Mouse (Mus musculus) adrenal gland, postnatal 25 days (tissue): ENCODE results near the gene Dnajc8. TPM values are rescaled to one million over a fixed set of nuclear protein-coding genes. Genes with fewer than 3 reads are reported as not detected.
"Not testable (repeated sequence)": the region's sequence is repeated elsewhere in the genome, so short reads cannot be mapped to it uniquely, and the experiment has no call there.

Experiments used
- DNase-seq: peaks from one replicate; pipeline ENCODE4 v3.0.0; 2021; ENCODE audit warnings: mixed read lengths
- total RNA-seq: library from RNA; stranded (reverse); gene quantifications from 2 replicates; pipeline ENCODE4 v1.2.3, GENCODE M21; 2021

The Dnajc8 gene
- total RNA-seq, 1 experiment from 2014 or later, result 119 TPM

DNA sequence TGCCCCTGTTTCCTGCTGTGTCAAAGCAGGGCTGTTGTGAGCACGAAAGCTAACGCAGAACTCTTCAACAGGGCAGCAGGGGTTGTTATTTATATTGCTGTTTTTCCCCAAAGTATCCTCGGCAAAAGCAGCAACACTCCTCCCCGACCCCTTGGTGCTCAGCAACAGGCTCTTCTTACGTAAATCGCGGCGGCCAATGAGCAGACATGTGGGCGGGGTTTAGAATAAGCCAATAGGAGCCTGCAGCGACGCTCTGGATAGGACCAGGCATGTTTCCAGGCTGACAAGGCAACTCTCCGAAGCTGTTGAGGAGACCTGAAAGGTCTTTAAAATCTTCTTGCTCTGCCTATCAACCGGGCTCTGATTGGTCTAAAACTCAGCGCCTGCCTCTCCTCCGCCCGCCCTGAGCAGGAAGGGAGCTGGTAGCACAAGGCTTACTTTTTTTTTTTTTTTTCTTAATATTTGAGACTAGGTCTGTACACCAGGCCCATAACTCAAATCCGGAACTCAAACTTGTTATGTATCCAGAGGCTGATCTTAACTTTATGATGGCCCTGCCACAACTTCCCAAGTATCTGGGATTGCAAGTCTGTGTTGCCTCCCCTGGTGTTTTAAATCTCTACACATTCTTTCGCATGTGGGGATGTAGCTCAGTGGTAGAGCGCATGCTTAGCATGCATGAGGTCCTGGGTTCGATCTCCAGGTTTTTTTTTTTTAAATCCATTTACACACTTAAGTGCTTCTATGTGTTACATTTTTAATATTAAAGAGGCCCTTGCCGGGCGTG is 19.8 kb upstream of the Dnajc8 start:
- peak; percentile 85 for DNase-seq

DNA sequence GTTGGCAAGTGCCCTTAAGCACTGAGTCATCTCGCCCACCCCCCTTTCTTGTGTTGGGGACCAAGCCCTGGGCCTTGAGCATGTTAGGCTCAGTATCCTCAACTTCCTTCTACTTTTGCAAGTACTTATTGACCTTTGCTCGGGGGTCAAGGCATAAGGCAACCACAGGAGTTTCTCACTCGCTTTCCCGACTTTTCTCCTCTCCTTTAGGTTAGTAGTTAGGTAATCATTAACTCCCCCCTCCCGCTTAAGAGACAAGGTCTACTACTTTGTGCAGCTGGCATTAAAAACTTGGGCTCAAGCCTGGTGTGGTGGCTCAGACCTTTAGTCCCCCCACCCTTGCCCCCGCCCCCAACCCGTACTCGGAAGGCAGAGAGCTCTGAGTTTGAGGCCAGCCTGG is 17.3 kb upstream of the Dnajc8 start:
- DNase-seq, result no peak

DNA sequence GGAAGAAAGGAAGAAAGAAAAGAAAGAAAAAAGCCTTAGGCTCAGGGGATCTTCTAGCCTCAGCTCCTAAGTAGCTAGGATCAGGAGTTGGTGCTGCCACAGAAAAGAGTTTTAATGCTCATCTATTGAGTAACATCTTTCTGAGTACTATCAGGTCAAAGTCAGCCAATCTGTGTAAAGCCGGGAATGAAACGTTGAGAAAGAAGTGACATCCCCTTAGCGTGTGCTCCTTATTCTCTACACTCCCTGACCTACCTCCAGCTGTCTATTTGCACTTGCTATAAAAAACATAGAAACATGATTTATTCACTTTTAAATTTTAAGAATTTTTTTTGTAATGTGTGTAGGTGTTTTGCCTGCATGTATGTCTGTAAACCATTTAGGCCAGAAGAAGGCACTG is 16.2 kb upstream of the Dnajc8 start:
- DNase-seq, result no peak

DNA sequence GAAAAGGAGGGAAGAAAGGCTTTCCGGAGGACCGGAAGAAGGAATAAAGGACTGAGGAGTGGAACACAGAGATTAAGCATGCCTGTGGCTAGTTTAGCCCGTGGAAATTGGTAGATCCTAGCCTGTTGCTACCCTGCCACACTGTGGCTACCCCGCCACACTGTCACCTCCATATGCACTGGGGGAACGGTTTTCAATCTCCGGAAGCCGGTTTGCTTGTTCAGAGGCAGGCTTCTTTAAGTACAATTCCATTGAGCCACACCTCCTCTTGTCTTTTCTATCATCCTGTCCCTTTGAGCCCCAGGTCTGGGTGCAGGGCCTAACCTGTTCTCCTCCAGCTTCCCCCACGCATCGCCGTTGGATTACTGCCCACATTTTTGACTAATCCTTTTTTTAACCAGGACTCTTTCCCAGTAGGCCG is 11.0 kb upstream of the Dnajc8 start:
- DNase-seq, result no peak

DNA sequence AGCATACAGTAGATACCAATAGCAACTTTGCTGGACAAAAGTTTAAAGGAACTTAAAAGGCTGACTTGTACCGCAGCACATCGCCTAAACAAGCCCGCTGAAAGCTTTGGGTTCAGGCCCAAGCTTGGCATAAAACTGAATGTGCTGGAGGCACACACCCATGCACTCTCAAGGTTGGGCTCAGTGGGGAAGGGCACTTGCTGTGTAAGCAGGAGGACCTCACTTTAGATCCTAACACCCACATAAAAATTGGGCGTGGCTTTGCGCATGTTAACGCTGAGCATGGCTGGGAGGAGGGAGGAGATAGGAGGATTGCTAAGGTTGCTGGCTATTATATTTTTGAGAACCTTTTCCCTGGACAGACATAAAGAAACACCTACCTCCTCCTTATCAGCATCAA is 10.5 kb upstream of the Dnajc8 start:
- DNase-seq, result no peak

DNA sequence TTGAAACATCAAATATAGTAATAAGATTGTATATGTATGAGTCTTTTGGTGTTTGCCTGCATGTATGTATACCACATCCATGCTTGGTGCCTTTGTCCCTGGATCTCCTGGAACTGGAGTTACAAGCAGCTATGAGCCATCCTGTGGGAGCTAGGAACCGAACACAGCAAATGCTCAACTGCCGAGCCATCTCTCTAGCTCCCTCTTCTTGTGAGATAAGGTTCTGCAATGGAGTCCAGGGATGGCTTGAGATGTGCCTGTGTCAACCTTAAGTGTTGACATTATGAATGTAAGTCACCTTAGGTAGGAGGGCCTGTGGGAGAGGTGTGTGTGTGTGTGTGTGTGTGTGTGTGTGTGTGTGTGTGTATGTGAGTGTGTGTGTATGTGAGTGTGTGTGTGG is 8.7 kb upstream of the Dnajc8 start:
- no peak for DNase-seq

DNA sequence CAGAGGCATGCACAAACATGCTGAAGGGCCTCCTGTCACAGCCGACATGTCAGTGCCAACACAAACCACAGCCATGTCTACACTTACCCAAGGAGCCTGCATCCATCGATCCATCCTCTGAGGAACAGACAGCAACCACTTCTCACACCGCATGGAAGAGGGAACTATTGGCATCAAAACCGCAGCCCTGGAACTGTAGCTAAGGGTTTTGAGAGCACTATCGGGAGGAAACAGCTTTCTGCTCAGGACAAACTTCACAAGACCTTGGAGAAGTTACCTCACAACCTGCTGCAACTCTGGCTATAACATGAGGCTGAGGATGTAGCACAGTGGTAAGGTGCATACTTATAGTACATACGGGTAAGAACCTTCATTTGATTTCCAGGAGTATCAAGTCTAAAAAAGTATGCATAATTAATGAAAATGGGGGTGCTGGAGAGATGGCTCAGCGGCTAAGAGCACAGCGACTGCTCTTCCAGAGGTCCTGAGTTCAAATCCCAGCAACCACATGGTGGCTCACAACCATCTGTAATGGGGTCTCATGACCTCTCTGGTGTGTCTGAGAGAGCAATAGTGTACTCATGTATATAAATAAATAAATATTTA is 7.3 kb upstream of the Dnajc8 start:
- DNase-seq, result no peak

DNA sequence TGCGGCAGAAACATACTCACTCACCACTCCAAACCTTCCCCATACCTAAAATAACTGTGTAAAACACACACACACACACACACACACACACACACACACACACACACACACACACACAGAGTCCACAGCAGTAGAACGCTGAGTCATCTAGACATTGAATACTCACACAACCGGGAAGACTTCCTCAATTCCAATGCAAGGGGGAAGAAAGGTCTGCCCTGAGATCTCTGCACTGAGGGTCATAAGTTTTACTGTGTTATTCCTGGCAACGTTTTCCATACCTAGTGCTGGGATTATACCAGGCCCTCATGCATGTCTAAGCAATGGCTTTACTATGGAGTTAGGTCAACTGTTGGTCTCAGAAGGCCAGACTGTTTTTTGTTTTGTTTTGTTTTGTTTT is 6.0 kb upstream of the Dnajc8 start:
- no peak for DNase-seq

DNA sequence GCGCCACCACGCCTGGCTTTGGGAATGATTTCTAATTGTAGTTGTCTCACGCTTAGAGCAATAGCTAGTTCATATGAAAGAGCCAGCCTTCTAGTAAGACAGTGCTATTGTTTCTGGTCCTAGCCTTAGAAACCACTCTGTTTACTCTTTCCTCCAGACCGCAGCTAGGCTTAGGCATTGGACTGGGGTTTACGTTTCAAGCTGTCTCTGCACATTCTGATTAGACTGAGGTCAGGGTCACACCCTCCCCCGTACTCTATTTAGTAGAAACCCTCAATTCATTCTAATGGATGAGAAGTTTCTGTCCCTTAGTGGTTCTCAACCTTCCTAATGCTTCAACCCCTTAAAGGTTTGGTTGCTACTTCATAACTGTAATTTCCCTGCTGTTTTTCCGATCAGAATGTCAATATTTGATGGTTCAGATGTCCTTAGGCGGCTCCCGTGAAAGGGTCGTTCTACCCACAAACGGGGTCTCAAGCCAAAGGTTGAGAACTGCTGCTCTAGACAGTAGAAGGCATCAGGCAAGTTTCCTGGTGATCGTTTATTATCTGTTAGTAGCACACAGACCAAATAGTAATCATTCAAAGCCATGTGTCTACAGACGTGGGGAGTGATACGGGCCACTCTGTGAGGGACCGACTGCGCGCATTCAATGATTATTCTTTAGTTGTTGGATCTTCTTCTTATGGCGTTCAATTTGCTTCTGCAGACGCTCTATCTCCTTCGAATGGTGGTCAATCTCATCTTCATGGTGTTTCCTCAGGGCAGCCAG is 5.1 kb upstream of the Dnajc8 start:
- DNase-seq, result no peak

DNA sequence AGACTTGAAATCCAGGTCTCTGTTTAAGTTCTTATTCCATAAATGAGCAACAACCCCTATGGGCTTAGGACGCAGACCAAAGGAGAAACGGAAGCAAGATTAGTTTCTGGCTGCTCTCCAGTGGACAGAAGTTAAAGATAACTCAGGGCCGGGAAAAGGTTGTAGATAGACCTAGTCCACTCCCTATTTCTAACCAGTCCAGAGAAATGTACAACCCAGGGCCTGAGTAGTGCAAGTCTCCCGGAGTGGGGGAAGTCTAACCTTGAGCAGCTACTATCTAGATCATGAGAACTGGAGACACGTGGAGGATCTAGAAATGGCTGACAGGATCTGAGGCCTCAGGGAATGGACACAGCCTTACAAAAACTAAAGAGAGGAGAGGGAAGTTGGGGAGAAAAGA is 2.9 kb upstream of the Dnajc8 start:
- no peak for DNase-seq

DNA sequence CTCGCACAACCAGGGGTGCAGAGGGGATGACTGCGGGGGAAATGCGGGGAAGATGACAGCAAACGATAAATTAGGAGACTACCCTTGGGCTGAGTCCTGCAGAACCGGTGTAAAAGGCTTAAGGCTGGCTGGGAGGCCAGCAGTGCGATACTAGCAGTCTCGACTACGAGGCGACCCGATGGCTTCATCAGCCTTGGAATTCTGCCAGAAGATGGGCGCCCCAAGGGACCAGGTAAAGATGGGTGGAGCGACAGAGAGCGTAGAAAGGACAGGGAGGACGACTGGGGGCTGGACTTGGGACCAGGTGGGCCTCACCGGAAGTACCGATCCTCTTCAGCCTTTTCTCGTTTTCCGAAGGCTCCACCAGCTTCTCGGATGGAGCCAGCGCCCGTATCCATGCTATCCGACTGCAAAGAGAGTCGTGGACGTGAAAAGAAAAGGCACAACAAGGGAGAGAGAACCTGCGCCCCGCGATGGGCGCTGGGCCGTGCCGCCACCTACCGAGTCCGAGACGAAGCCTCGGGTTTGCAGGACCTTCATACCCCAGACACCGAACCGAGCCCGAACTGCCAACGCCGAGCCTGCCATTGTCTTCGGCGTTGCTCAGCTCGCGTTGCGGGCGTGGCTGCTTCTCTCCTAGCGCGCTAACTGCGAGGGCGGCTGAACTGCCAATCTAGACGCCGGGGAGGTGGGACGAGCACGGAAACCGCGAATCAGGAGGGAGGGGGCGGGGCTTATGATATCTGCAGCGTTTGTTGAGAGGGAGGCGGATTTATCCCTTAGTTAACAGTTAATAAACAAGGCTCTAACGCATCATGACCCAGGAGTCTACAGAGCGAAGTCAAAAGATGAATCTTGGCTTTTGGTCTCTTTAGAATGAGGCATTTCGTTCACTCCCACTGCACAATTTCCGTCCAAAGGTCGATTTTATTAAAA is 2.1 kb upstream of the Dnajc8 start, which contains the start of gene Atpif1:
TSS of gene Atpif1 (minus strand) at position 679 of the 936 bp plus-strand sequence.
- peak; percentile 90 for DNase-seq

DNA sequence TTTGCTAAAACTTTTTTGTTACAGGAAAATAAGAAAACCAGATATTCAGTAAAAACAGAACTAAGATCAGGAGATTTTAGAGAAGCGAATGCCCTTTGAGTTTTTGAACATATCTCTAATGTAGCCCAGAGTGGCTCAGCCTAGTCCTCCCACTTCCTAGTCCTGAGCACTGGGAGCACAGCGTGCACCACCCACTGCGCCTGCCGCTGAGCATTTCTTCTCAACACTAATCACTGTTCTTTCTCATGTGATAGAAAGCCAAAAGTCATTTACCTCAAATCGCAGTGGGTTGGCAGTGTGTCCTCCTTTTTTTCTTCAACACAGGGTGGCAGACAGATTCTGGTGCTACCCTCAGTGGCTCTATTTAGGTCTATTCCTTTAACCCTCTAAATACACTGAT is 4.1 kb downstream of the Dnajc8 start:
- DNase-seq, result no peak

DNA sequence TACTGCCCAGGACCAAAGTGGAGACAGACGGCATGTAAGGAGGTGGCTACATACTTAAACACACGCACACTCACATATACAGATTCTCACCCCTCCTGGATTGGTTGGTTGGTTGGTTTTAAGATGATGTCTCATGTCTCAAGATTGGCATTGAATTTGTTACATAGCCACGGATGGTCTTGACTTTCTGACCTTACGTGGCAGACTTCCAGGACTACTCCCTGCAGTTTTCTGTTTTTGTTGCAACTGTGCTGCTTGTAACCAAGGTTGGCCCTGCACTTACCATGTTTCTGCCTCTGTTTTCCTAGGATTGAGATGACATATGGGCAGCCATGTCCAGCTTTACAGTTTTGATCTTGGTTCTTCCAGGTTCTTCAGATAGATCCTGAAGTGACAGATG is 6.1 kb downstream of the Dnajc8 start:
- DNase-seq, result no peak

DNA sequence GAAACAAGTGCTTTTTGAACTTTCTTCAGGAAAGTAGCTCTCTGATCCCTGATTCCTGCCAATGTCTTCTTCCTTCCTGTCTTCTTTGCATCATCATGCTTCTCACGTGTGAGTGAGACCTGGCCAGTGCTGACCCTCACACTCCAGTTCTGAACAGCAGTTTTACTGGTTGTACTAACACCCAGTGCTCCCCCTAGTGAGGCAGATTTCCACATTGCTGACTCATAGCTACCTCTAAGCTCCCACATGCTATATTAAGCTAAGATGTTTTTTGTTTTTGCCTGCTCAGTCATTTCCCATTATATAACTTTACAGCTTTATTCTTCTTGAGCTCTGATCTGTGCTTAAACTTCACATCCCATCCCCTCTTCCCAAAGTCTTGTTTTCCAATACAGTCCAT is 7.4 kb downstream of the Dnajc8 start:
- no peak for DNase-seq

DNA sequence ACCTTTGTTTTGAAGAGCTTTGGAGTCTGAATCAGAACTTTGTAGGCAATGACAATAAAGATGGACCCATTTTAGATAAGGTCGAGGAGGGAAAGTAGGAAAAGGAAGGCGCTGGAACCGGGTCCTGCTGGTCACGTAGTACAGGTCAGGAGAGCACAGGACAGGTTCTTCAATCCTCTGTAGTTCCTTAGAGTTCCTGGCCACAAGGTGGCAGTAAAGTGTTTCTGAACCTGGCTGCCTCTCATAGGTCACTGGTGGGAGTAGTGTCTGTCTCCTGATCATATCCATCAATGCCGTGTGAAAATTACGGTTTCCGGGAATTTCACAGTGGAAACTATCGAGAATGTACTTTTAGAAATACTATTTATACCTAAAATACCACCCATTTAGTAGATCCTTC is 10.5 kb downstream of the Dnajc8 start:
- peak; percentile 55 for DNase-seq

DNA sequence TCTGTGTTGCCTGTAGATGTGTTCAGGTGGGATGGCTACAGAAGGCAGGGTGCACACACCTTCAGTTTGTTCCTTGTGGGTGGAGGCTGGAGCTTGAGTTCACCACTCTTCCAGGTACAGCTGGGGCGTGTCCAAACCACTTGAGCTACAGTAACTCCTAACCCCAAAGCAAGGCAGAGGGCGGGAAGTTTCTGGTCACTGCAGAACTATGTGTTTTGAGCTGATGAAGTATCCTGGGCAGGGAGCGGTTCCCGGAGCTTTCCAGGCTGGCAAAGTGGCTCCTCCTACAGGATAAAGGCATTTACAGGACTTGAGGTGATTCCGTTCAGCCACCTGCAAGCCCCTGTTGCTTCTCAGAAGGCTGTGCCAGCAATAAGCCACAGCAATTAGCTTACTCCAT is 18.9 kb downstream of the Dnajc8 start:
- DNase-seq, result no peak

DNA sequence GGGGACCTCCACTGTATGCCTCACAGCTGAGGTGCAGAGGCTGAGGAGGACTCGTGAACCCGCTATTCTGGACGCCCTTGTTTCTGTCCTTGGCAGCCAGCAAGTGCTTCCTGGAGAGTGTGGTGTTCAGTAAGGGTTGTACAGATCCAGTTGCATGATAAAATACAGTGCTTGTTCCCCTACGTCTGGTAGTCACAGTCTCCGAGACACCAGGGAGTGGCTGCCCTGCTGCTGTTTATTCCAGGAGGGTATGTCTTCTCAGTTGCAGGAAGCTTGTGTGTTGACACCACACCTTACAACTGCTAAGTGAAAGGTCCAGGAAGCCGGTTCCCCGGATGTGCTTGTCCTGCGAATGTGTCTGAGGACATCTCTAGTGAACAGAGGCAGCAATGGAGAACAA is 19.3 kb downstream of the Dnajc8 start:
- no peak for DNase-seq

DNA sequence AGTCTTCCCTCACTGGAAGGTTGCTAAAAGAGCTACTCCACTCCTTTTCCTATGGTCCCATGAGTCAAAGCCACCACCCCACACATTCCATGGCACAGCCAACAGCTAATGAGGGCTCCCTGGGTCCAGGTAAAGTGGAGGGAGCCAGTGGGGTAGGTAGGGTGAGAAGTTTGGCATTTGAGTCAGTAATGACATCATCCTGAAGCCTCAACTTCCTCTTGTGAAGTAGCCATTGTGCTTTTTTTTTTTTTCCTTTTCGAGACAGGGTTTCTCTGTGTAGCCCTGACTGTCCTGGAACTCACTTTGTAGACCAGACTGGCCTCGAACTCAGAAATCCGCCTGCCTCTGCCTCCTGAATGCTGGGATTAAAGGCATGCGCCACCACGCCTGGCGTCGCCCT is 20.2 kb downstream of the Dnajc8 start:
- not testable (repeated sequence) for DNase-seq

DNA sequence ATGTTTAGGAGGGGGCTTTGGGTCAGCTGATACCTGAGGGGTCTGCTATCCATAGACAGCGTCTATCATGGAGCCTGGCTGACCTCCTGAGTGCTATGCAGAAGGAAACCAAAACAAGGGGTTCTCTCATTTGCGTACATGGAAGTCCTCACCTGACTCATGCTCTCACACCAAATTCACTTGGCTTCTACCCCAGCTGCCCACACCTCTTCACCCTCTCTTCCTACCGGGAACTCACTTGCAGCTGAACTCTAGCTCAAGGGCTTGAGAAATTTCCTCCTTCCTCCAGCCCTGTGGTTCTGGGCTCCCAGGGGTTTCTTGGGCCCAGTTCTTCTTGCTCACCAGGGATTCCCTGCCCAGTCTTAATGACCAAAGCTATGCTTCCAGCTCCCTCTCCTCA is 27.9 kb downstream of the Dnajc8 start:
- DNase-seq, result no peak

DNA sequence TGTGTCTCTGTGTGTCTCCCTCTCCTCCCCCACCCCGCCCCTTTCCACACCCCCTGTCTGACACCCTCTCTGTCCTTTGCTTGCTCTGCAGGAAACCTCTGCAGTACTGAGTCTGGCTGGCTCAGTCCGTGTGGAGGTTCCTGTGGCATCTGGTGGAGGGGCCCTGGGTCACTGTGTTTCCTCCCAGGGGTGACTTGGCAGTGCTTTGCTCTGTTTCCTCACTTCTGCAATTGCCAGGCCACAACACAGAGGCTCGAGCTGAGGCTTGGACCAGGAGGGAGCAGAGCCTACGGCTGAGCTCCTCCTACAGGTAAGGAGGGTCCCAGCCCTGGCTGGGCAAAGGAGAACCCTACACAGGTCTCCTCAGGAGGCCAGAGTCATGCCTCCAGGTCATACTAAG is 28.6 kb downstream of the Dnajc8 start, which contains the start of gene Ptafr:
TSS of gene Ptafr (plus strand) at position 103 of the 400 bp plus-strand sequence.
- DNase-seq, result no peak

DNA sequence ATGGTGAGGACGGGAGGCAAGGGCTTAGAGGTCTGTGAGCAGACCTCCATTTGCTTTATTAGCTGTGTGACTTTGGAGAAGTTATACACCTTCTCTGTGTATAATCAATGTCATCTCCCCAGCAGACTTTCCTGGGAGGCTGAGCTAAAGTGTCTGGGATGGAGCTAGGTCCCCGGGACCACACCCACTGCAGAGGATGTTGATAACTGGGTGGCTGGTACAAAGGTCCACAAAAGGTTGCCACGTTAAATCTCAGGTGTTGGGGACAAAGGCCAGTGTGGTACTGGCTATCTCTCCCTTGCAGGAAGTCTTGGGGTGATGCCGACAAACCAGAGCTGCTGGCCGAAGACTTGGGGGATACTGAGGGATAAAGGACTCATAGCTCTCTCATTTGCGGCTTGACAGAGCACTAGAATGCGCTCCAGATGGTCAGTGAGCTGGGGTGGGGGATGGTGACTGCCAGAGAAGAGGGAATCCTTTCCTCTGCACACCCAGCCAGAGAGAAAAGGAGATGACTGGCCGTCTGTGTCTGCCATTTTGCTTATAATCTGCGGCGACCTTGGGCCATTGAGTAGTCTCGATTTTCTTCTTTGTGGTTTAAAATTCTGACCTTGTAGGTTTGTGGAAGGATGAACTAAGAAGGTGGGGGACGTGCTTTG is 29.9 kb downstream of the Dnajc8 start:
- DNase-seq, result no peak
